Mouse (Mus musculus) forebrain, embryonic 16.5 days (tissue): Measurements from ENCODE around the gene Tbx20. TPM values are rescaled to one million over a fixed set of nuclear protein-coding genes. Genes with fewer than 3 reads are reported as not detected.
A peak's percentile ranks its signal among the peaks of the same experiment; 100 is the strongest.

ENCODE experiments used
- ATAC-seq: fragments of 200-750 bp; cut with Nextera tagmentation; 2 replicates; pipeline ENCODE4 v1.8.0; 2017; ENCODE audit warnings: mild to moderate bottlenecking, moderate library complexity
- H3K27ac ChIP-seq: fragments of 300-500 bp; sonication (generic); 2 replicates; pipeline ENCODE4 v1.5.1; 2014; ENCODE audit warnings: low read length, control low read depth
- H3K27me3 ChIP-seq: fragments of 300-500 bp; sonication (generic); replicated peaks from 2 replicates; pipeline ENCODE4 v1.6.1; 2014; ENCODE audit warnings: low read length; ENCODE audit not compliant: control insufficient read depth, insufficient read depth
- H3K36me3 ChIP-seq: fragments of 300-500 bp; sonication (generic); 2 replicates; pipeline ENCODE4 v1.6.1; 2014; ENCODE audit not compliant: control insufficient read depth, insufficient read depth
- H3K4me1 ChIP-seq: fragments of 300-500 bp; sonication (generic); replicated peaks from 2 replicates; pipeline ENCODE4 v1.6.1; 2014; ENCODE audit warnings: low read length; ENCODE audit not compliant: control insufficient read depth, insufficient read depth
- H3K4me2 ChIP-seq: fragments of 300-500 bp; sonication (generic); 2 replicates; pipeline ENCODE4 v1.6.1; 2014; ENCODE audit warnings: mild to moderate bottlenecking, low read length, control low read depth
- H3K4me3 ChIP-seq: fragments of 300-500 bp; sonication (generic); replicated peaks from 2 replicates; pipeline ENCODE4 v1.5.1; 2014; ENCODE audit warnings: mild to moderate bottlenecking, low read length, control low read depth
- H3K9ac ChIP-seq: fragments of 300-500 bp; sonication (generic); replicated peaks from 2 replicates; pipeline ENCODE4 v1.6.1; 2014; ENCODE audit warnings: low read depth, low read length, control low read depth
- H3K9me3 ChIP-seq: fragments of 300-500 bp; sonication (generic); 2 replicates; pipeline ENCODE4 v1.6.1; 2016; ENCODE audit warnings: low read length; ENCODE audit not compliant: control insufficient read depth
- WGBS: fragments of 180-500 bp; shearing (Covaris S2); extraction: QIAGEN DNeasy Blood & Tissue Kit; methylation state at CpG from one replicate; pipeline ENCODE4 v1.1.7; 2014; 5-methylcytosine and 5-hydroxymethylcytosine counted together
- polyA plus RNA-seq: library from polyadenylated mRNA; unstranded; fragments of >200 nt; fragmentation: Nextera tagmentation; extraction: Ambion mirVana; gene quantifications from 2 replicates; pipeline ENCODE4 v1.2.1, GENCODE M21; 2015

The Tbx20 gene
- polyA plus RNA-seq, 1 experiment from 2014 or later = not detected

DNA sequence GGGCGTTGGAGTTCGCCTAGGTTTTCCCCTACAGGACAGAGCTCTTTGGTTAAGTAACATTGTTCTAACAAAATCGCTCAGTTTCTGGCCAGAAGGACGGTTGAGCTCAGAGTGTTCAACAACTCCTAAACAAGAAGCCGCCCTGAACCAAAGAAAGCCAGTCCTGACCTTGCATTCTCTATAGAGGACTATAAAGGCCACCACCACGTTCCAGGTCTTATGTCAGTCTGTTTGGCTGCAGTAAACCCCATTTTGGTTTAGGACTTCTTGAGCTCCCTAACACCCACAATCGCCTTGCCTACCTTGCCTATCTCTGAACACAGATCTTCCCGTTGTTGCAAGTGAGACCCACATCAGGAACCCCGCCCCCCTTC is 77.7 kb downstream of the Tbx20 start:
- Histone ChIP-seq H3K9ac (peak overlapping the region; percentile 62), H3K4me1 (peaks cover 7% of the 10 kb centered on the region; the same call in 1 of the 2 replicates), H3K4me2 (peak overlapping the region; percentile 96), H3K27me3 (no peaks in the 10 kb centered on the region), H3K36me3 (no peaks in the 10 kb centered on the region), H3K4me3 (peak overlapping the region; percentile 54), H3K9me3 (peaks cover 3% of the 10 kb centered on the region), H3K27ac (no peak overlapping the region)
- 20% methylated on average over 9 of the region's 9 CpGs for WGBS
- 0 out of 2 replicates have a peak, but pooled peaks have one; percentile 9 for ATAC-seq

DNA sequence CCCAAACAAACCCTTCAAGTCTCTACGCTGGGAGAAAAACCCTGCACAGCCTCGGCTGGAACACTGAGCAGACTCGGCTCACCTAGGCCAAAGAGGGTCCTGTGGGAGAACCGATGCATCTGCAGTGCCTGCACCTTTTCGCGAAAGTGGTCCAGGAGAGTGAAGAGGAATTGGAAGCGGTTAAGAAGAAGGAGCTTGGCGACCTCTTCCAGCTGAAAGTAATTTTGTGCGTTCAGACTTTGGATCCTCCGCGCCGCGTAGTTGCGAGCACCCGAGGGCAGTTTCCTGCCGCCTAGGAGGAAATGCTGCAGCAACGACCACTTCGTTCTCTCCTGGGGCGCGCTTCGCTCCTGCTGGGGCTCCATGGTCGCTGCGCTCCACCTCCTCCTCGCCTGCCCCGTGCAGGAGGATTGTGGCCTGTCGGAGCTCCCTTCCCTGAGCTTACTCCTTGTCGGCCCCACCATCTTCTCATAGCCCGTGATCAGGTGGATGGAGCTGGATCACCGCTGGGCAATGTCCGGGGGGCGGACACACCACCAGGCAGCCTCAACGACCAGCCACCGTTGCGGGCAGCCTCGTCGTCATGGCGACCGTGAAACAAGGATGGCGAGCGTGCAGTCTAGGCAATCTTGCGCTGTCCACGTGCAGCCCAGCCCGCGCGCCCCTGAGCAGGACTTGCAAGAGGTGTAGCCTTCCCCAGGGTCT is 78.3 kb downstream of the Tbx20 start, which contains the start of gene Dpy19l2:
Gene Dpy19l2 (minus strand): TSS at position 594 of the 705 bp plus-strand sequence.
- Histone ChIP-seq H3K27me3 (no peaks in the 10 kb centered on the region), H3K27ac (no peak within 1 kb of the TSS), H3K9ac (peak within 1 kb of the TSS; percentile 62), H3K4me1 (peaks cover 7% of the 10 kb centered on the region; the same call in 1 of the 2 replicates), H3K4me2 (peak within 1 kb of the TSS; percentile 96), H3K9me3 (peaks cover 3% of the 10 kb centered on the region), H3K36me3 (no peaks in the 10 kb centered on the region), H3K4me3 (peak within 1 kb of the TSS; percentile 54)
- WGBS = under 1% methylated on average over 45 of the region's 45 CpGs
- peak; percentile 96 for ATAC-seq

Other genes starting within 250 kb of the Tbx20 start
- gene Cypt4, start 149.1 kb downstream of the Tbx20 start, polyA plus RNA-seq = not detected in 2 replicates
- 0.22 and 0.45 TPM in 2 replicates for gene Dpy19l2, start 78.0 kb downstream of the Tbx20 start, polyA plus RNA-seq